ENCODE assay signal across 30 mouse cellular contexts in genomic region chr5:30103340-30103739, GRCm38 (mm10). TPM values are rescaled to one million over a fixed set of nuclear protein-coding genes. Genes with fewer than 3 reads are reported as not detected.
"Had no signal": no experiment of that assay in that cellular context is flagged by ENCODE, and none has a peak within 500 bp of the region (broad histone marks: within the 10 kb centered on the region; RNA-seq: fewer than 3 reads in every experiment).

No protein-coding gene starts in this region.

- H3K4me3 ChIP-seq: hindbrain, embryonic 13.5 days; hindbrain, embryonic 15.5 days; intestine, embryonic 15.5 days; kidney, embryonic 15.5 days; limb, embryonic 12.5 days; liver, embryonic 13.5 days had no signal

- ATAC-seq: forebrain, postnatal 0 days; hindbrain, postnatal 0 days; intestine, embryonic 15.5 days had no signal

- H3K36me3 ChIP-seq: hindbrain, embryonic 13.5 days; hindbrain, embryonic 15.5 days; intestine, embryonic 15.5 days; kidney, embryonic 15.5 days; limb, embryonic 12.5 days; liver, embryonic 13.5 days had no signal

- H3K9ac ChIP-seq: forebrain, postnatal 0 days; hindbrain, embryonic 13.5 days; hindbrain, embryonic 15.5 days; intestine, embryonic 15.5 days; kidney, embryonic 15.5 days; limb, embryonic 12.5 days; liver, embryonic 13.5 days had no signal

- H3K9me3 ChIP-seq: hindbrain, embryonic 13.5 days; hindbrain, embryonic 15.5 days; intestine, embryonic 15.5 days; kidney, embryonic 15.5 days had no signal

- H3K27ac ChIP-seq: hindbrain, embryonic 13.5 days; hindbrain, embryonic 15.5 days; hindbrain, postnatal 0 days; intestine, embryonic 15.5 days; kidney, embryonic 15.5 days; kidney, postnatal 0 days; limb, embryonic 12.5 days; liver, embryonic 13.5 days had no signal

- H3K27me3 ChIP-seq: hindbrain, embryonic 15.5 days had no signal

- H3K4me2 ChIP-seq: heart, embryonic 11.5 days; hindbrain, embryonic 15.5 days; intestine, embryonic 15.5 days; kidney, embryonic 15.5 days; limb, embryonic 12.5 days; liver, embryonic 11.5 days; liver, embryonic 13.5 days had no signal

- DNase-seq: forebrain, postnatal 0 days; gastrocnemius, postnatal 14 days; gastrocnemius, postnatal 36 days; heart, adult 18-20 months; heart, postnatal 14 days; heart, postnatal 36 days; kidney, adult 11 months; kidney, adult 2 months; kidney, adult 9 months; kidney, postnatal 14 days; kidney, postnatal 36 days; layer of hippocampus, adult 9-11 months; layer of hippocampus, postnatal 36 days; left cerebral cortex, postnatal 4 days; liver; liver, embryonic 13.5 days had no signal

RNA-seq across cellular contexts. Expression of gene 3110082J24Rik, which starts 2.5 kb away (rescaled TPM):
- polyA plus RNA-seq: gonadal fat pad, adult 2 months; heart, embryonic 11.5 days; heart, embryonic 14.5 days; heart, embryonic 16.5 days; intestine, embryonic 15.5 days; kidney, adult 2 months; kidney, embryonic 15.5 days; kidney, postnatal 0 days; large intestine, adult 2 months; limb, embryonic 12.5 days; limb, embryonic 14.5 days; liver, embryonic 11.5 days; liver, embryonic 13.5 days had no signal
